Mouse (Mus musculus): ENCODE data around the gene Kif17.

DNA sequence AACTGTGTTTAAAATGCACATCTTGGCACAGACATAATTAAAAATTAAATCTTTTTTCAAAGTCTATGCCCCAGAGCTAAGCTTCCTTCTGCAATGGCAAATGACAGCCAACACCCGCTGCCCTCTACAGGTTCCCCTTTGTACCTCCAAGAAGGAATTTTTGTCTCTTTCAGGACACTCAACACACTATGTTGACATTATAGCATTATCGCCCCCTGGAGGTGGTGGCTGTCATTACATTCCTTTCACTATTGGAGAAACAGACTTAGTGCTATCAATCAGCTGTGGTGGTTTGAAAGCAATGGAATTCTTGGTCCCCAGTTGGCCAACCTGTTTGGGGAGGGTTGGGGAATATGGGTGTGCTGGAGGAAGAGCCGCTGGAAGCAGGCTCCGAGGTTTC, 89.7 kb downstream of the Kif17 start:
- peak; percentile 76 for TF ChIP-seq CTCF (IDR thresholded peaks at IDR 0.05; ENCODE audit: low read depth)
- TF ChIP-seq EP300 (optimal IDR thresholded peaks at IDR 0.05): no peak

Measured in stomach, postnatal 0 days (tissue).